Mouse (Mus musculus) adrenal gland, postnatal 25 days (tissue): Measurements from ENCODE around the gene Parp12. TPM values are rescaled to one million over a fixed set of nuclear protein-coding genes. Genes with fewer than 3 reads are reported as not detected.

Experiments used
- DNase-seq: peaks from one replicate; pipeline ENCODE4 v3.0.0; 2021; ENCODE audit warnings: mixed read lengths
- long read RNA-seq: library from polyadenylated mRNA; stranded (forward); transcript quantifications from one replicate; pipeline ENCODE4 v2.0.0, GENCODE M21; 2021
- total RNA-seq: library from RNA; stranded (reverse); gene quantifications from 2 replicates; pipeline ENCODE4 v1.2.3, GENCODE M21; 2021

Parp12 gene
- 18.7 and 26.7 TPM in 2 replicates for total RNA-seq
- long read RNA-seq, transcript Parp12-201 (12 exons, 3,231 nt) = major isoform, 24 of 28 reads
- long read RNA-seq, partial matches to known transcripts = 1 of 28 reads
- long read RNA-seq, other reads (novel, unspliced or antisense) = 3 of 28 reads

DNA sequence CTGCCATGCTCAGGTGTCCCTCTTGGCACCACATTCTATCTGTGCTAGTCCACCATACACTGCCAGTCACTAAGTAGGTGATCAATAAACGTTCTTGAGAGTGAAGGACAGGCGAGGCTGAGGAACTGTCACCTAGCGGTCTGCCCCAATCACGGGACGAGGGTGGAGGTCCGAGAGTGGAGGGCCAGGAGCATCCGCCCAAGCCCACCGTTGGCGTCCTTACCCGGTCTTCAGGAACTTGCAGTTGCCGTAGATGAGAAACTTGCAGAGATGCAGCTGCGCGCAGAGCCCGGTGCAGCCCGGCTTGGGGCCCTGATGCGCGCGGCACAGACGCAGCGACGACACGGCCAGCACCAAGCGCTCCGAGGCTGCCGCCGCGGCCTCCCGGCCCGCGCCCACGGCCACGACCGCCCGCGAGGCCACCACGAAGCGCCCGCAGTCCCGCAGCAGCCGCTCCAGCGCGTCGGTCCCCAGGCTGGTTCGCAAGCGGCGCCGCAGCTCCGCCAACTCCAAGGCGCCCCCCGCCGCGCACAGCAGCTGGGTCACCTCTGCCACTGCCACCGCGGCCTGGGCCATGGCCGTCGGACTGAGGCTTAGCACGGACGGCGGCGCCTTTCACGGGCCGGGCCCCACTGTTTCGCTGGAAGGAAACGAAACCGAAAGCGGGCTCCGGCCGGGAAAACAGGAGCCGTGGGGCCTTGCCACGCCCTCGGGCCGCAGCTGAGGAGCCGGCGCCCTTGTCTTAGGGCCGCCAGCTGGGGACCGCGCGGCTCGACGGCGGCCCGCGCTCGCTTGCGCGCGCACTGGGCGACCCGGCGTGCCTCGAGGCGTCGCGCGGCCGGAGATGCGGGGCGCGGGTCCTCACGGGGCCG is at the start of gene Parp12:
Gene Parp12 (minus strand): TSS at position 766 of the 872 bp plus-strand sequence.
- DNase-seq = peak; percentile 84

GRCm38 (mm10) chr6:39164891-39165290 is 46.7 kb upstream of the Parp12 start:
- DNase-seq = no peak

GRCm38 (mm10) chr6:39161975-39162374 is 43.8 kb upstream of the Parp12 start:
- DNase-seq = no peak

DNA sequence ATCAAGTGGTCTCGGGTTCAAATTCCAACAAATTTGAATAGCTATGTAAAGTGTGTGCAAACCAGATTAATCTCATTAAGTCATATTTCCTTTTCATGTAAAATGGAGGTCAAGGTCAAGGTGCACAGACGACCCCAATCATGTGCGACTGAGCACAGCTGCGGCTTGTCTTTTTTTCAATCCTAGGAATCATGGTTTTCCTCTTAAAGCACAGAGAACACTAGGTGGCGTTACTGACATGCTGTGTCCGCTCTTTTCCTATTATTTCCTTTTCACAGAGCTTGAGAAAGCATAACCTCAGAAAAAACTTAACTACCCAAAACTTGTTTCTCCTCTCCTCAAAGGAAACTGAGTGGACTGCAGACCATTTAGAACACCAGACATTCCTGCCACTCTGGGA is 27.9 kb upstream of the Parp12 start:
- no peak for DNase-seq

DNA sequence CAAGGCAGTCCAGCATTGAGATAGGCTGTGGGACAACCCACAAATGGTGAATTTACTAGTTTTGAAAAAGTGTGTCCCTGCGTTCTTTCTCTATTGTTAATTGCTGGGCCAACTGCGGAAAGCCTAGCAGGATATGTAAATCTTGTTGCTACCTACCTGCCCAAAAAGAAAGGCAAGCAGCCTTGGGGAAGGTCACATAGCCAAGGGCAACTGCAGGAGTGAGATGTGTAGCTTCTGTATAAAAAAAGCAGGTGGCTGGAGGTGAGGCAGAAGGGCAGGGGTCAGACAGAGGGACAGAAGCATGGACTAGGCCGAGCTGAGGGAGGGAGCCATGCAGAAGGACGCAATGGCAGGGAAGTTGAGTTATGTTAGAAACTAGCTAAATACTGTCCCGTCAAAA is 14.4 kb upstream of the Parp12 start:
- DNase-seq = no peak

DNA sequence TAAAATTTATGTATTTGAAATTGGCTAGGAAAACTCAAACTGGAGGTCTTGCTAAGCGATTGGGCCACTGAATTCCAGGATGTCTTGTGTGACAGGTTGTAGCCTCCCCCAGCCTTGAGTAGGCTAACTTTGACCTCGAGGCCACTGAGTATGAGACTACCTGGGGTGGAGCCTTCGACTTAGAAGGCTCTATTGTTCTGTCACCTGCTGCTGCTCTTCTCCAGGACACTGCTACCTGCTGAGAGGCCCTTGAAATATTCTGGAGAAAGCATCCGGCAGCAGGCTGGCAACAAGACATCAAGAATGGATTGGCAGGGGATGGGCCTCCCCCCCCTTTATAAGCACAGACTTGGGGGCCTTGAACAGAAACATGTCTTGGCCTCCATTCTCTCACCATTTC is 13.3 kb upstream of the Parp12 start:
- DNase-seq = no peak

DNA sequence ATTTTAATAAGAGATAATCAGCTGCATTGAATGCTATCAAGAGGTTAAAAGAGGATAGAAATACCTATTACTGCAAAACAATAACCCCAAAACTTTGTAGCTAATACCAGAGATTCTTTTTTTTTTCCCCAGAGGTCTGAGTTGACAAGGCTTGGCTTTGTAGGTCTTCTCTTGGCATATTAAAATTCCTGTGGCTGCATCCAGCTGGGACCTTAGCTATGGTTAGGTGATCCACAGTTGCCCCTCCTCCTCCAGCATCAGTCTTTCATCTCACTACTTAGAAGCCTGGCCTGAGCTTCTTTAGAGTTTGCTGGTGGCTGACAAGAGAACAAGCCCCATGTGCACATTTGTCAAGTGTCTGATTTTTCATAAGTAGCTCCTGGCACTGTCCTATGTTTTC is 6.6 kb upstream of the Parp12 start:
- DNase-seq = no peak

DNA sequence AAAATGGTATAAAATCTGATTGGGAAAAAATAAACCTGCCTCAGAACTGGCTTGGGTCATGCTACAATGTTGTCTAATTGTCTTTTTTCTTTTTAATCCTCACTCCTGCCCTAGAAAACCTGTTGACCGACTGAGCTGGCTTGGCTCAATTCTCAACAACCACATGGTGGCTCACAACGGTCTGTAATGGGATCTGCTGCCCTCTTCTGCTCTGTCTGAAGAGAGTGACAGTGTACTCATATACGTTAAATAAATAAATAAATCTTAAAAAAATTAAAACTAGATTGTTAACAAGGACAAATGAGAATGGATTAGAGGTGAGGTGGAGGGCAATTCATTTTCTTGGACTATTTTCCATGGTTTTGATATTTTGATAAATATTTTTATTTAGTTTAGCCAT is 2.5 kb upstream of the Parp12 start:
- no peak for DNase-seq

DNA sequence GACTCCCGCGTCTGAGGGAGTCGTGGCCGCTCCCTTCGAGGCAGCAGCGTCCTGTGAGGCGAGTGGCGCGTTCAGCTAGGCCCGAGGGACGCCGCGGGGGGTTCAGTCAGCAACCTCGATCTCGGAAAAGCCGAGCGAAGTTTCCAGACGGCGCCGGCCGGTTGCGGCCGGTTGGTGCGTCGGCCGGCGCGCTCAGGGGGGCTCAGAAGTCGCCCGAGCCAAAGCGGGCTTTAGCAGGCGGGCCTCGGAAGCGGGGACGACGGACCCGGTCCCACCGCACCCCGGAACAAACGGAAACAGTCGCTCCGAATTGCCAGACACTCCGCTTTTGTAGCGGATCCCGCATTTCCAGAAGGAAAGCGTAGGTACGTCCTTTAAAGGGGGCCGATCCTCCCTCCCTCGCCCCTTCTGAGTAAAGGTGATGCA is 320 bp upstream of the Parp12 start:
- no peak for DNase-seq

- no peak for DNase-seq
These were observed 2.7 kb downstream of the Parp12 start for GRCm38 (mm10) chr6:39115438-39115837.

GRCm38 (mm10) chr6:39113141-39113540 is 5.0 kb downstream of the Parp12 start:
- DNase-seq = no peak

GRCm38 (mm10) chr6:39112701-39113100 is 5.4 kb downstream of the Parp12 start:
- no peak for DNase-seq

DNA sequence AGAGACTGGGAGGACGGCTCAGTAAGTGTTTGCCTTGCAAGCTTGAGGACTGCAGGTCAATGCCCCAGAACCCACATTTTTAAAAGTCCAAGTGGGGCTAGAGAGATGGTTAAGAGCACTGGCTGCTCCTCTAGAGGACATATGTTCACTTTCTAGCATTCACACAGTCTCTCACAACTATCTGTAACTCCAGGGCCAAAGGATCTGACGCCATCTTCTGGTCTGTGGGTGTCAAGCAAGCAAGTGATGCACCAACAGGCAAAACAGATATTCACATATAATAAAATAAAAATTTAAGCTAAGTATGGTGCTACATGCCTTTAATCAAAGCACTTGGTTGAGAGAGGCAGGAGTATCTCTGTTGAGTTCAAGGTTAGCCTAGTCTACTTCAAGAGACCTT is 11.3 kb downstream of the Parp12 start:
- no peak for DNase-seq

DNA sequence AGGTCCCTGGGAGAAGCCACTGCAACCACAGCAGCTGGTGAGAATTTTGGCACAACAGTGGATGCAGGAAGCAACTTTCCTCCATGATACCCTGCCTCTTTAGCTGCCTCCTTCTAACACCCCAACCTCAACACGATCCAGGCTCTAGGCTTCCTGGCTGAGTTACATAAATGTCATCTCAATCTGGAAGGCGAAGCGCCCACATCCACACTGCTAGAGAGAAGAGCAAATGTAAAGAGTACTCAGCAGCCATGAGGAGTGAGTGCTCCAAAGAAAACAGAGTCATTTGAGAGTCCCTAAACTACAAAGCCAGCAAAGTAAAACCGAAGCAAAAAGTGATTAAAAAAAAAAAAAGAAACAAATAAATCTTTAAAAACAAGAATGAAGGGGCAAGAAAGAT is 13.5 kb downstream of the Parp12 start:
- DNase-seq = no peak

- DNase-seq = no peak
These were observed 41.7 kb downstream of the Parp12 start for GRCm38 (mm10) chr6:39076498-39076897.

DNA sequence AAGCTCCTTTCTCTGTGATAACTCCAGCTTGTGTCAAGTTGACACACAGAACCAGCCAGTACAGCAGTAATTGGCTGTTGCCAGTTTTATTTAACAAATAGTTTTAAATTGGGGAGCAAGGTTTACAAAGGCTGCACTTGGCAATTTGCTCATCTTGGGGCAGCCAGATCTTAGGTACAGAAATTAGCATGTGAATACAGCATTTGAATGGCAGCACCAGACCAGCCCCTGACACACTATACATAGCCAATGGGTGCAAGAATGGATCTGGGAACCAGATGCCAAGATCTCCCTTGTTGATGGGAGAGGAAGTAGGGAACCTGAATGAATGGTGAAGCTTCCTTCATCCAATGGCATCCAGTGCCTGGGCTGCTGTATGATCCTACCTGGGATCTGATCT is 44.0 kb downstream of the Parp12 start:
- DNase-seq = no peak

- no peak for DNase-seq
These were observed 45.5 kb downstream of the Parp12 start for GRCm38 (mm10) chr6:39072664-39073063.

GRCm38 (mm10) chr6:39066935-39067578 is 51.1 kb downstream of the Parp12 start:
- DNase-seq = peak; percentile 86

GRCm38 (mm10) chr6:39063541-39063940 is 54.6 kb downstream of the Parp12 start:
- DNase-seq = no peak

DNA sequence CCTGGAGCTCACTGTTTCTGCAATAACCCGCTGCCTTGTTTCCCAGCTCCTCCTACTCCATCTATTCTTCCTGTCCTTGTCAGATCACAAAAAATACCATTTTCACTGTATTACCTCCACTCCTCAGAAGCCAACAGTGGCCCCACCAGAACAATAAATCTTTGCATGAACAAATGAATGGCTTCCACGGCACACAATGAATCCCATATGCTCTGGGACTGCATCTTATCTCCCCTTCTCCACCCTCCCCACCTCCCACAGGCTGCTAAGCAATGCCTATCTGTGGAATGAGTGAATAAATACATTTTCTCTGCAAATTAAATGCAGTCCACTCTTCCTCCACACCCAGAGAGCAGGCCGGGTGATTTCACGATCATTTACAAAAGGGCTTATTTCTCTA is 57.0 kb downstream of the Parp12 start:
- DNase-seq = no peak

DNA sequence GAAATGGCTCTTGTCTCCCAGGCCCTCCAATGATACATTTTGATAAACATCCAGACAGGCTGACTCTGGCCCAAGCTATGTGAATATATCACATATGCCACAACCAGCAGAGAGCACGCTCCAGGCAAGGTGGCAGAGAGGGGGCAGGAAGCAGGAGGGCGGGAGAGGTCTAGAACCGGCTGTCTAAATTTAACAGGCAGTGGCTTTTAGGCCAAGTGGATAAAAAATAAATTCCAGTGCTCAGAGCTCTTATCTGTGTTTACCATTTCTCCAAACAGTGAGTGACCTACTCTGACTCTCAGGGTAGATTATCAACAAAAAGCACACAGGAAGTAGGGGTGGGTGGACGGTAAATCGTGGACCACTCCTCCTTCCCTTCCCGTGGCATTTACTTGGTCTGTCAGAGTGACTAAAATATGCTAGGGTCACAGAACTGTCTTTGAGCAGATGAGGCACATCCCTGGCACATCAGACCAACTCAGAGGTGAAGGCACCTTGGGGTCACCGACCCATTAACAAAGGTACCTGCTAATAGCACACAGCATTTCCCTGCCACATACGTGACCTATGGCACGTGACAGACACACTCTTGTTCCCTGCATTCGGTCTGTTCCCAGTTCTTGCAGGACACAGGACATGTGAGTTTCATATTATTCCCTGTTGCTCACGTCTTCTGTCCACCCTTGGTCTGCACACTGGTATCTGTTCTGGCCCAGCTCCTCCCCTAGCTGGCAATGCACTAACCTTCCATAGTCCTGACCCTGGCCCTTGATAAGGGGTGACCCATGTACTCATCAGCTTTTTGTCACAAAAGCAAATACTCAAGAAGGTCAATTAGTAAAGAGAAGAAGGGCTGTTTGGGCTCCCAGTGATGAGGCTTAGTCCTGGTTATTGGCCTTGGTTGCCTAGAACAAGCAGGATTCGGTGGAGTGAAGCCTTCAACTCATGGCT is 58.3 kb downstream of the Parp12 start:
- DNase-seq = no peak

GRCm38 (mm10) chr6:39058936-39059335 is 59.2 kb downstream of the Parp12 start:
- DNase-seq = no peak
